Mouse (Mus musculus): Measurements from ENCODE around the gene Cd151. TPM values are rescaled to one million over a fixed set of nuclear protein-coding genes. Genes with fewer than 3 reads are reported as not detected.

Cd151 gene
- polyA plus RNA-seq, 1 experiment: 414 TPM

DNA sequence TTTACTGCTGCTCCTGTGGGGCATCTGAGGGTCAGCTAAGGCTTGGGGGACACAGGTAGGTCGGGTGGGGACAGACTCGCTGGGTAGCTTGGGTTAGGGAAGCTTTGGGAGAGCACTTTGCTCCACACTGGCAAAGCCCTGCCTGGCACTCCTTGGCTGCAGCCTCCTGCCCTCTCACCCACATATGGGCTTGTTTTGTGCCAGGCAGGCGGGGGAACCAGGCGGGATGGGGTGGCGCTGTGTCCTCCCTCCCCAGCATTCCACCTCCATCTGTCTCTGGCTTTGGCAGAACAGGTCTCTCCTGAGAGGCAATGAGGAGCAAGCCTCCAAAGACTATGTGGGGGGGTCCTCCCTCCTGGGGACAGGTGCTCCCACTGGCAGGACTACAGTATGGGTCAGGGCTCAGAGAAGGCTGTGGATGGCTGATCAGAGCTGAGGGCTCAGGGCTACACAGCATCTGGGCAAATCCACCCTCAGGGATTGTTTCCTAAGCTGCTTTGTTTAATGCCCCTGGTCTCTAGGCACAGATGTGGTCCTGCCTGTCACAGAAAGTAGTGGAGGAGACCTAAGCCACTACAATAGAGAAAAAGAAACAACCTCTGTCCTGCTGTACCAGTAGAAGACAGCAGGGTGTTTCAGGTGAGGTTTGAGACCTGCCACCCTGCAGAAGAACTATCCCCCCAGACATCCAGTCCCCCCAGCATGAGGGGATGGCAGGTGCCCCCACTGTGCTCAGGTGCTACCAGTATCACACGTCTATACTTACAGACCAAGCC is 34.3 kb upstream of the Cd151 start:
- TF ChIP-seq POLR2A (IDR thresholded peaks at IDR 0.05; ENCODE audit: low read depth, low read length) (no peak), CTCF (IDR thresholded peaks at IDR 0.05; ENCODE audit: extremely low read depth, insufficient read length, insufficient replicate concordance, low read depth, low read length) (no peak)
- 79% methylated on average over 6 of the region's 6 CpGs for WGBS
- peaks cover 34% of the 10 kb centered on the region for H3K4me1 ChIP-seq (ENCODE audit: control insufficient read depth, insufficient read depth, insufficient read length, low read length)
- H3K27me3 ChIP-seq (ENCODE audit: control insufficient read depth, insufficient read depth, low read length): no peaks in the 10 kb centered on the region
- no peak overlapping the region for H3K27ac ChIP-seq (ENCODE audit: insufficient read depth, low read depth, low read length)
- H3K4me3 ChIP-seq (ENCODE audit: low read depth, low read length): peak overlapping the region; percentile 2; the same call in 1 of the 2 replicates
- peaks cover 38% of the 10 kb centered on the region for H3K36me3 ChIP-seq (ENCODE audit: control insufficient read depth, insufficient read depth, low read length)

DNA sequence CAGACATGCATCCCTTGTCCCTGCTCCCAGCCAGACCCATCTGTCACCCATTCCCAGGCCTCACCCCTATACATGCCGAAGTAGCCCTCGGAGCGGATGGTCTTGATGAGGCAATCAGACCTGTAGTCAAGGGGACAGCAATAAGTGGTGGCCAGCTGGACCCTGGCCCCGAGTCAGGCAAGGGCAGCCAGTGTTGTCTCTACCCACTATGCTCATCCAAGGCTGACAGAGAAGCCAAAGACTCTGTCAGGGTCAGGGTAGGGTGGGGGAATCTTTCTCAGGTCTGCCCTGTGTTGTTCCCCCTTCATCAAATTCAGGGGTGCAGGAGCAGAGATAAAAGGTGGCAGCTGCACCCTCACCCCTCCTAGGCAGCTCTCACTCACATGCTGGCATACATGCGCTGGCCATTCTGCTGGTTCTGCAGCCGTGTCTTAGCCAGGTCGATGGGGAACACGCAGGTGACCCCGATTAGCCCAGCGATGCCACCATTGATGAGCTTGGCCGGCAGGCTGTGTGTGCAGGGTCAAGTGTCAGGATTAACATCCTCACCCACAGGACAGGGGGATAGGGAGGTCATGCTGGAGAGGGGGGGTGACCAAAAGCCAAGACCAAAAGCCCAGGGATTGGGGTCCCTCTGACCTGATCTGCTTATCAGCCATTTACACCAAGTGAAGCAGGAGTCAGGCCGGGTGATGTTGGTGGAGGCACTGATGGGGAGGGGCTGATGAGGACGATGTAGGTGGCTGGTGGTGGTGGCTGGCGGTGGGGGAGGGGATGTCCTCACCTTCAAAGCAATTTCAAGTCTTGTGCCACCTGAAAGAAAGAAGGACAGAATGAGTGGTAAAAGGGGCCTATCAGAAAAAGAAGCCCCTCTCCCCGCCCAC is 33.4 kb upstream of the Cd151 start:
- Histone ChIP-seq H3K27ac (ENCODE audit: insufficient read depth, low read depth, low read length) (no peak overlapping the region), H3K4me1 (ENCODE audit: control insufficient read depth, insufficient read depth, insufficient read length, low read length) (peaks cover 31% of the 10 kb centered on the region), H3K4me3 (ENCODE audit: low read depth, low read length) (peak overlapping the region; percentile 74), H3K27me3 (ENCODE audit: control insufficient read depth, insufficient read depth, low read length) (no peaks in the 10 kb centered on the region), H3K36me3 (ENCODE audit: control insufficient read depth, insufficient read depth, low read length) (peaks cover 38% of the 10 kb centered on the region)
- 84% methylated on average over 15 of the region's 15 CpGs for WGBS
- TF ChIP-seq CTCF (IDR thresholded peaks at IDR 0.05; ENCODE audit: extremely low read depth, insufficient read length, insufficient replicate concordance, low read depth, low read length) (no peak), POLR2A (IDR thresholded peaks at IDR 0.05; ENCODE audit: low read depth, low read length) (no peak)

DNA sequence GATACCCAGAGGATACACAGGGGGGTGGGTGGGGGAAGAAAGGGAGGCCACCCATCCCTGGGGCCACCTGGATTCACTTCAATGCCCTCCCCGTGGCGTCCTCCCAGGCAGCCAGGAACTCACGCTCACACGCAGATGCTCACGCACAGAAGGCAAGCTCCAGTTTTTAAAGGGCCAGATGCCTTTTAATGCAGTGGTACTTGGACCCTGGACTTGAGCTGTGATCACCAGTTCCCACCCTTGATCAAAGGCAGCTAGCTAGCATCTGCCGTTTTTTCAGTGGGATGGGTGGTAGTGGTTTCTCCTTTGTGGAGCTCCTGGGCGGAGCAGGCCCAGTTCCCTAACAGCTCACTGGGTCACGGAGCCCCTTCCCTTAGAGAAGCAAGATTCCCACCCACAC is 32.7 kb upstream of the Cd151 start:
- H3K27ac ChIP-seq (ENCODE audit: insufficient read depth, low read depth, low read length): peak overlapping the region; percentile 50
- peaks cover 28% of the 10 kb centered on the region for H3K4me1 ChIP-seq (ENCODE audit: control insufficient read depth, insufficient read depth, insufficient read length, low read length)
- 23% methylated on average over 8 of the region's 8 CpGs for WGBS

DNA sequence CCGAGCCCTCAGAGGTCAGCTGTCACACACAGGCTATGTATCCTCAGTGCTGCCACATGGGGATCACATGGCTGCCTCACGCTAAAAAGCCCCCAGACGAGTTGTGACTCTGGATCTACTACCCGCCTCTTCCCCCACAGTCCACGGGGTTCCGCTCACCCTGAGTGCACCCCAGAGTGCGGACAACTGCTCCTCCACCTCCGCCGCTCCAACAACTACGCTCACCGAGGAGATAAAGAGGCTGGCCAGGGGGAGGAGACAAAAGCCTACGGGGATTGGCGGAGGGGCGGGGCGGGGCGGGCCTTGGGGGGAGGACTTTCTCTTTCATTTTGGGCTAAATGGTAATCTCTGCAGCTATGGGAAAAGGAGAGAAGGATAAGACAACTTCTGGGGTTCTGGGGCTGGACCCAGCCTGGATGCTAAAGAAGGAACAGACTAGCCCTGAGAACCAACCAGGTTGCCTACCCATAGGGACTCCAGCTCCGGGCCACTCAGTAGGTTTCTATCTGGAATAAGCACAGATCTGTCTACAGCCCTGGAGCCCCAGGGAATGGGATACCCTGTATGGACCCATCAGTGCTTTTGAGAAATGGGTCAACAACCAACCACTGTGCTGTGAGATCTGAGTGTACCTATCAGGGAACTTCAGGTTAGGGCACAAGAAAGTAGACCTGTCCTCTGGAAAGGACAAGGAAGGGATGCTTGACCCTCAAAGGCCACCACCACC is 31.9 kb upstream of the Cd151 start:
- 3% methylated on average over 17 of the region's 17 CpGs for WGBS
- H3K36me3 ChIP-seq (ENCODE audit: control insufficient read depth, insufficient read depth, low read length): peaks cover 36% of the 10 kb centered on the region
- H3K27ac ChIP-seq (ENCODE audit: insufficient read depth, low read depth, low read length): peak overlapping the region; percentile 96
- peak overlapping the region; percentile 74 for H3K4me3 ChIP-seq (ENCODE audit: low read depth, low read length)
- TF ChIP-seq CTCF (IDR thresholded peaks at IDR 0.05; ENCODE audit: extremely low read depth, insufficient read length, insufficient replicate concordance, low read depth, low read length) (no peak), POLR2A (IDR thresholded peaks at IDR 0.05; ENCODE audit: low read depth, low read length) (peak; percentile 92)
- H3K4me1 ChIP-seq (ENCODE audit: control insufficient read depth, insufficient read depth, insufficient read length, low read length): peaks cover 26% of the 10 kb centered on the region
- H3K27me3 ChIP-seq (ENCODE audit: control insufficient read depth, insufficient read depth, low read length): no peaks in the 10 kb centered on the region

More for the DNA sequence above, 32.7 kb upstream of the Cd151 start:
- Histone ChIP-seq H3K27me3 (ENCODE audit: control insufficient read depth, insufficient read depth, low read length) (no peaks in the 10 kb centered on the region), H3K4me3 (ENCODE audit: low read depth, low read length) (peak overlapping the region; percentile 74), H3K36me3 (ENCODE audit: control insufficient read depth, insufficient read depth, low read length) (peaks cover 38% of the 10 kb centered on the region)
- no peak for TF ChIP-seq POLR2A (IDR thresholded peaks at IDR 0.05; ENCODE audit: low read depth, low read length)
- TF ChIP-seq CTCF (IDR thresholded peaks at IDR 0.05; ENCODE audit: extremely low read depth, insufficient read length, insufficient replicate concordance, low read depth, low read length): no peak

DNA sequence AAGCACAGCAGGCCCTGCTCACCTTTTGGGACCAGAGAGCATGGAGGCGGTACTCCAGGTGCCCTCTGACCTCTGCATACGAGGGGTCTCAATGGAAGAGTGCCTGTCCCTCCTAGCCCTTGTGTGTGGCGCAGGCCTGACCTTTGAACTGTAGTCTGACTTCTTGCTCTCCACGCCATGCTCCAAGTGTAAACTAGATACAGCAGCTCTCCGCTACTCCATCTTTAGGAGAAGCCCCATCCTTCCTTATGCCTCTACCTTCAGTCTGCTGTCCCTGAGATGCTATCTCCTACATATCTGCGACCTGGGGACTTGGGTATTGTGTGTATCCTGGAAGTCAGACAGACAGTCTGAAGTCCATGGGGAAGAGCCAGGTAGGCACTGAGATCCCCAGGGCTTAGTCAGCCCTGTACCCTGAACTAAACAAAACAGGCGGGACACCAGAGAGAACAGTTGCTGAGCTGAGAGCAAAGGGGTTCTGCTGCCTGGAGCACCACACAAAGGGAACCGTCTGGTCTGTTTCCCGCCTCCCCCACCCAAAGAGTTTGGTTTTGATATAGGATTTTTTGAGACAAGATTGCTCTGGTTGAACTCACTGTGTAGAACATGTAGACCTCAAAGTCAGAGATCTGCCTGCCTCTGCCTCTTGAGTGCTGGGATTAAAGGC is 31.2 kb upstream of the Cd151 start:
- TF ChIP-seq CTCF (IDR thresholded peaks at IDR 0.05; ENCODE audit: extremely low read depth, insufficient read length, insufficient replicate concordance, low read depth, low read length) (no peak), POLR2A (IDR thresholded peaks at IDR 0.05; ENCODE audit: low read depth, low read length) (peak; percentile 77; the same call in 1 of the 2 replicates)
- Histone ChIP-seq H3K36me3 (ENCODE audit: control insufficient read depth, insufficient read depth, low read length) (peaks cover 30% of the 10 kb centered on the region), H3K4me3 (ENCODE audit: low read depth, low read length) (peak overlapping the region; percentile 76), H3K4me1 (ENCODE audit: control insufficient read depth, insufficient read depth, insufficient read length, low read length) (peaks cover 31% of the 10 kb centered on the region), H3K27ac (ENCODE audit: insufficient read depth, low read depth, low read length) (peak overlapping the region; percentile 96), H3K27me3 (ENCODE audit: control insufficient read depth, insufficient read depth, low read length) (no peaks in the 10 kb centered on the region)
- 50% methylated on average over 9 of the region's 9 CpGs for WGBS

DNA sequence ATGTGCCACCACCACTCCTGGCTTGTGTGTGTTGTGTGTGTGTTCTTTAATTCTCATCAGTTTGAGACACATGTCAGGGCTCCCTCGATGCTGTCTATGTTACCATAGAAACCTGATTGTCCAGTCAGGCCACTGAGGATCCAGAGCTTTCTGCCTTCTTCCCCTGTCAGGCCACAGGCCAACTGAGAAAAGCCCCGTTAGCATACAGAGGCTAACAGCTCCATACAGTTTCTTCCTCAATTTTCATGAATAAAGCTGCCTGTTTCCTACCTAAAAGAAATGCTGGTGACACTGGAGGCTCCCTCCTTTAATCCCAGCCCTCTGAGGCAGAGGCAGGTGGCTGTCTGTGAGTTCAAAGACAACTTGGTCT is 30.7 kb upstream of the Cd151 start:
- WGBS: 34% methylated on average over 2 of the region's 2 CpGs
- Histone ChIP-seq H3K27ac (ENCODE audit: insufficient read depth, low read depth, low read length) (peak overlapping the region; percentile 96), H3K4me1 (ENCODE audit: control insufficient read depth, insufficient read depth, insufficient read length, low read length) (peaks cover 31% of the 10 kb centered on the region), H3K27me3 (ENCODE audit: control insufficient read depth, insufficient read depth, low read length) (no peaks in the 10 kb centered on the region), H3K4me3 (ENCODE audit: low read depth, low read length) (peak overlapping the region; percentile 76), H3K36me3 (ENCODE audit: control insufficient read depth, insufficient read depth, low read length) (peaks cover 25% of the 10 kb centered on the region)
- TF ChIP-seq POLR2A (IDR thresholded peaks at IDR 0.05; ENCODE audit: low read depth, low read length): no peak
- no peak for TF ChIP-seq CTCF (IDR thresholded peaks at IDR 0.05; ENCODE audit: extremely low read depth, insufficient read length, insufficient replicate concordance, low read depth, low read length)

All from small intestine, adult 2 months (tissue).